Mouse (Mus musculus): ENCODE measurements around the gene Zfp276. TPM values are rescaled to one million over a fixed set of nuclear protein-coding genes. Genes with fewer than 3 reads are reported as not detected.
"Not testable (repeated sequence)": the region's sequence is repeated elsewhere in the genome, so short reads cannot be mapped to it uniquely, and the experiment has no call there.

Gene Zfp276
- total RNA-seq (2022), result 10 to 100 TPM in 1 of 4 experiments, 1 to 10 TPM in 3; 8.2 to 10.8 (median 9.2) TPM

DNA sequence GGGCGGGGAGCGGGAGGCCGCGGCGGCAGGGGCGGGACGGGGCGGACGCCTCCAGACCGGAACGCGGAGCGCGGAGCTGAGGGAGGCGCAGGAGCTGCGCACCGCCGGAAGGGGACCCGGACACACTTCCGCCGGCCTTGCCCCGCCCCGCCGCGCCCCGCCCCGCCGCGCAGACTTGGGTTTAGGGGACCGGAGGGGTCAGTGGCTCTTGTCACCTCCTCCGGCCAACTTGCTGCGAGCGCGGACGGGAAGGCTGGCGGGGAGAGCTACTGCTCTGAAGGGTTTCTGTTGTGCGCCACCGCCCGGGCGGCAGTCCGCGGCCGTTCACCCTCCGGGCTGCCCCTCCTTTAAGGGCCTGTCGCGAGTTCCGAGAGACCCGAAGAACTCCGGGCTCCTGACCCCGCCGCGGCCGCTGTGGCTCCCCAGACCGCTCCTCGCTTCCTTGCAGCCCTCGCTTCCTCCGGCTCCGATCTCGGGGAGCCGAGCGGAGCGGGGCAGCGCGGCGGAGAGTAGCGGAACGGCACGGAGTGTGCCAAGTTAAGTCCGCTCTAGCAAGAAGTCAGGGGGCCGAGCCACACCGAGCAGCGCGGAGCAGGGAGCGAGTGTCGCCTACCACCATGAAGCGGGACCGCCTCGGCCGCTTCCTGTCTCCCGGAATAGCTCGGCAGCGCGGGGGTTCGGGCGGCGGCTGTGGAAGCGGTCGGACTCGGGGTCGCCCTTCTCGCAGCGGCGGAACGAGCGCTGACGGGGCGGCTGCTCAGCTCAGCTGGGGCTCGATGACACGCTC, at the start of gene Zfp276, which contains the start of gene Vps9d1:
Gene Zfp276, plus strand, starts transcription at position 97 of the 787 bp plus-strand sequence.
Gene Vps9d1, minus strand, starts transcription at position 250 of the 787 bp plus-strand sequence.
- peak; percentile 73 for DNase-seq (ENCODE audit: low spot score)

DNA sequence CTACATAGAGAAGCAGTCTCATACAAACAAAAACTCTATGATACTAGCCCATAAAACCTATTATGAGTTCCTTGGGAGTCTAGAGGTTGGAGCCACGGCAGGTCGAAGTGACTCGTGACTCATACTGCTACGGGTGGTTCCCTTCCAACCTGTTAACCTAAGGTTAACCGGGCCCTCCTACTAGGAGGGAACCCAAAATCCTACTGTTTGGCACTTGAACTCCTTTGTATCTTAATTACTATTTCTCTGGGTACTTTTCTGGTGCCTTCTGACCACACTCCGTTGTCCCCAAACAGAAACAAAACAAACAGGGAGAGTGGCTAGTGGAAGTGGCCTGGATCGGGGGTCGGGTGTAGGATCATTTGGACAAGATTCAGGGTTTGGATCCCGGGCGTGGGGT, 42.1 kb upstream of the Zfp276 start:
- no peak for DNase-seq (ENCODE audit: low spot score)

DNA sequence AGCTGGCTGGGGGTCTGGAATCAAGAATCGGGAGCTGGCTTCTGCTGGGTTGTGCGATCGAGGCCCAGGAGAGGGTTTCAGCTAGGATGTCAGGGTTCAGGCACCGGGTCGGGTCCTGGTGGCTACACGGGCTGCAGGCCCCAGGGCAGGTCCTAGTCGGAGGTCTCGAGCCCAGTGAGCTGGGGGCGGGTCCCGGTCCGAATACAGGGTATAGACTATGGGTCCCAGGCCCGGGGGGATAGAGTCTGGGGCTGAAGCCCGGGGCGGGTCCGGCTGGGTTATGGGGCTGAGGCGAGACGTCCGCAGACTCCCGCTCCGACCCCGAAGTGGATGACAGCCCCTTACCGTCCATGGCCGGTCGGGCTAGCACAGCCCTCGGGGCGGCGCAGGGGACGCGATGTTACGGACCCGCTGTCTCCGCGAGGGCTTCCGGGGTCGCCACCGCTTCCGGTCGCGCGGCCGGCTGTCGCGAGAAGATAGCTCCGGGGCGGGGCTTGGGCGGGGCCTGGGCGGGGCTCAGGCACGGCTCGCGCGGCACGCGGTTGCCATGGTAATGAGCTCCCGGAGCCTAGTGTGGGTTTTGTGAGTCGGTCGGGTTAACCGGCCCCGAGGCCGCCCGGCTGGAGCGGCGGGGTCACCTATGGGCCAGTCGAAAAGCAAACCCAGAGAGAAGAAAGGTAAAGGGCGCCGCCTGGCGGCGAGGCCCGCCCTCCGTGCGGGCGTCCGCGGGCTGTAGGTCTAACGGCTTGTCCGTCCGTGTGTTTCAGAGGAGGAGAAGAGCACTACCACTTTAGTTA, 41.5 kb upstream of the Zfp276 start, which contains the start of the genes Chmp1a and Spata33:
Gene Chmp1a, minus strand, starts transcription at position 443 of the 797 bp plus-strand sequence.
Gene Spata33, plus strand, starts transcription at position 512 of the 797 bp plus-strand sequence.
- DNase-seq (ENCODE audit: low spot score), result peak; percentile 79

DNA sequence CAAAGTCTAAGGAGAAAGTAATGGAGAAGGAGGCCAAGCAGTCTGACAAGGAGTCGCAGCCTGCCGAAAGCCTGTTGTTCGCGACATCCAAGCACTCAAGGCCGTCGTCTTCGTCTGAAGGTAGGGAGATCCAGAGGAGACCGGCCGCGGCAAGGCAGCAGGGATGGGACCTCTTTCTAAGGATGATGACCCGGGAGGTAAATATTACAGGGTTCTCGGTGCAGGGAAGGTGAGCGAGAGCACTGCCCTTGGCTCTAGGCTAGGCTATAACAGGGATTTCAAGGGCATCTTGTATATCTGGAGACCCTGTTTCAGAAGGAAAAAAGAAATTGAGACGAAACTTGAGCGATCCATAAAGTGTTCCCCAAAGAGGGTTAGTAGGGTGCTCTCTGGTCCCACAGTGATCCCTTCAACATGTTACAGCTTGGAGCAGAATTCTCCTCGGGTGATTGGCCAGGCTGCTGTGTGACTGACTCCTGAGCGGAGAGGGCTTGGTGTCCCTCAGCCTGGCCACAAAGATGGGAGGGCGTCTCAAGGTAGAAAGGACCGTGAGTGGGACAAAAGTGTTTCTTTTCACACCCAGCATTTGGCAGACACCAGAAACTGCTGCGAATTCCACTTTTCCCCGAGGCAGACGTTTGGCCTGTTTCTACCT, 40.8 kb upstream of the Zfp276 start:
- peak; percentile 22 for DNase-seq (ENCODE audit: low spot score)

DNA sequence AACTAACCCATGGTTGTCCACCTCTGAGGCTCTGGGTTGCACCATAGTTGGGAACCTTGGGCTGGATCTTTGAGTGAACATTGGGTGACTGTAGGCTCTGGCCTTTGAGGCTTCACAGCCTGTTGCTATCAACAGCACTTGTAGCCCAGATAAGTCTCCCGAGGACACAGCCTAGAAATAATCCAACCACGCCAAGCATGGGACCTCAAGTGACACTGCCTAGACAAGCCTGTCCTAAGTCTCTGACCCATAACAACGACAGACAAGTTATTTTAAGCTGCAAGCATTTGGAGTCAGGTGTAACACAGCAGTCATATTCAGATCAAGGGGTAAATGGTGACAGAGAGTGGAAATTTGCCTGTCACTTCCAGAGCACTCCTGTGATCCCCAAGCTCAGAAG, 38.6 kb upstream of the Zfp276 start:
- DNase-seq (ENCODE audit: low spot score), result peak; percentile 56

DNA sequence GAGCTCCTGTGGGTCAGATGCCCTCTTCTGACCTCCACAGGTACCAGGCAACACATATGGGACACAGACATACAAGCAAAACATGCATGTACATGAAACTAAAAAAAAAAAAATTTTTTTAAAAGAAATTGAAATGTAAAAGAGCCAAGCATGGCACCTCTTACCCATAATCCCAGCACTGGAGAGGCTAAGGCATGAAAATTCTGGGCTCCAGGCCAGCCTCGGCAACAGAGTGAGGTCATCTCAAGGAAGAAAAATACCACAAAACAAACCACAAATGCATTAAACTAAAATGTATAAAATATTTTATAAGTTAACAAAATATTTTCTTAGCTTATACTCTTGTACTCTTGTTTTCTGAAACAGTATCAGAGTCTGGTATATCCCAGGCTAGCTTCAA, 33.1 kb upstream of the Zfp276 start:
- no peak for DNase-seq (ENCODE audit: low spot score)

DNA sequence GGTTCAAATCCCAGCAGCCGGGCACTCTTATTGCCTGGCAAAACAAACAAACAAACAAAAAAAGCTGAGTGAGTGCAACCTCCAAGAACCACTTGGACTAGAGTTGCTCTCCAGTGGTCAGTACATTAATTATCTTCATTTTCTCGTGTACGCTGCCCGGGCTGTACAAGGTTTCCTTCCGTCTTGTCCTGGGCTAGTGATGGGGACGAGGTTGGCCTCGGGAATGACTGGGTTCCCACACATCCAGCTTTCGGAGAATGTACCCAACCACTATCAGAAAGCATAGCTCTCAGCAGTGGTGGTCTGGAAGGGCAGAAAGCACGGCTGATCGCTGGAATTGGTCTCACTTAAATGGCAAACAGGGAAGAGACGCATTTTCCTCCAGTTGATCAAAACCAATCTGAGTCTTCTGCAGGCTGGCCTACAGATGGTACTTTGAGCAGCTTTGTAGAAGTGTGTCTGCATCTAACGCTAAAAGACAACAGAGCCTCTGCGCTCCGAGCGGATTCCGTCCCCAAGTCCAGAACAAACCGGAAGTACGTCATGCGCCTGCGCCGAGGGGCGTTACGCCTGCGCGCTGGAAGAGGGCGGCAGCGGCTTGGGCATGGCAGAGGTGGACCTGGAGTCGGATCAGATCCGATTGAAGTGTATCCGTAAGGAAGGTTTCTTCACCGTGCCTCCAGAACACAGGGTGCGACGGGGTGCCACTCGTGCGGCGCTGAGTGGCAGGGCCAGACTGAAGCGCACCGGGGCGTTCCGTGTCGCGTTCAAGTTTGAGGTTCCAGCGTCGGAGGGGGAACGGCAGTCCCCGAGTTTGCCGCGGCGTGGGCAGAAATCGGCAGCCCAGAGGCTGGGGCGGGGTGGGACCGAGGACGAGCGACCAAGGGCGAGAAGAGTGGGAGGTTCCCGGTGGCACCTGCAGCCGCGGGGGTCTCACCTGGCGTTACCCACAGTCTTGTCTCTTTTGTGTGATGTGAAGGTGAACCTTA, 29.4 kb upstream of the Zfp276 start, which contains the start of gene Cdk10:
Gene Cdk10, plus strand, starts transcription at position 565 of the 989 bp plus-strand sequence.
- peak; percentile 96 for DNase-seq (ENCODE audit: low spot score)

DNA sequence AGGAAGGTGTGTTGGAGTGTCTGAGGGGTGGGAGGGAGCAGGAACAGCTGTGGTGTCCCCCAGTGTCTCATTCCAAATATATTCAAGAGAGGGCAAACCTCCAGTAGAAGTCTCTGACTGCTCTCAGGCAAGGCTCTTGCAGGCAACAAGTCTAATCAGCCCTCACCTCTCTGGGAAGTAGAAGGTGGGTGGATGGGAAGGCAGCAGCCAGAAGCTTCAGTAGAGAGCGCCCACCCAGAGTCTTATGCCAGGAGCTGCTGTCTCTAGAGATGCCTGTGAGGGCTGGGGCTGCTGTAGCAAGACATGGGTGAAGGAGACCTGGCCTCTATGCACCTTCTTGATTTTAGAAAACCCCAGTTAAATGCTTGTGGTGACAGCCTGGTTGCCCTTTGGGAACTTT, 25.6 kb upstream of the Zfp276 start:
- DNase-seq (ENCODE audit: low spot score), result no peak

DNA sequence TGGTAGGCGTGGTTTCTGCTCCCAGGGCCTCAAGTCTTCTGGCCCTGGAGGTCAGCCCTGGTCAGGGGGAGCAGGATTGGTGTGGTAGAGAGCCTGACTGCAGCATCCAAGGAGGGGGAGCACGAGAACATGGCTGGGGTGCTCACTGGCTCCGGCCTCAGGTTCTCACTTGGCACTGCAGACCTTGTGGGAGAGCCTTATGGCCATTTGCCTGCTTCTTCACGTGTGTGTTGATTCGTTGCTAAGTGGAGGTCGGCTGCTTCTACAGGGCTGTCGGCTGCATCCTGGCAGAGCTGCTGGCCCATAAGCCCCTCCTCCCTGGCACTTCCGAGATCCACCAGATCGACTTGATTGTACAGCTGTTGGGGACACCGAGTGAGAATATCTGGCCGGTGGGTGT, 23.7 kb upstream of the Zfp276 start:
- DNase-seq (ENCODE audit: low spot score), result not testable (repeated sequence)

DNA sequence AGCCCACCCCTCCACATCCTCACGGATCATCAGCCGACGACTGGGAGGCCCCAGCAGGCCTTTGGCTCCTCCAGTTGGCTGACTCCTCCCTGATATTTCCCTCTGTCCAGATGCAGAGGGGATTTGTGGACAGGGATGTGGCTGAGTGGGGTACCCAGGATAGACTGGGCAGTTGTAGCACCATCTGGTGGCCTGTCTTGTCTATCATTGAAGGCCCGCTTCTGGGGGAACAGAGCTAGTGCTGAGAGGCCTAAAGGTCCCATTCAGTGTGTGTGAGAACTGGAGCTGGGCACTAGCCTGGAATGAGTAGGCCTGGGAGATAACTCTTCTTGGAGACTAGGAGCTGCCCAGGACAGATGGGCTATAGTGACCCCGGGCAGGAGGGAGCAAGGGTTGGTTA, 22.3 kb upstream of the Zfp276 start:
- no peak for DNase-seq (ENCODE audit: low spot score)

DNA sequence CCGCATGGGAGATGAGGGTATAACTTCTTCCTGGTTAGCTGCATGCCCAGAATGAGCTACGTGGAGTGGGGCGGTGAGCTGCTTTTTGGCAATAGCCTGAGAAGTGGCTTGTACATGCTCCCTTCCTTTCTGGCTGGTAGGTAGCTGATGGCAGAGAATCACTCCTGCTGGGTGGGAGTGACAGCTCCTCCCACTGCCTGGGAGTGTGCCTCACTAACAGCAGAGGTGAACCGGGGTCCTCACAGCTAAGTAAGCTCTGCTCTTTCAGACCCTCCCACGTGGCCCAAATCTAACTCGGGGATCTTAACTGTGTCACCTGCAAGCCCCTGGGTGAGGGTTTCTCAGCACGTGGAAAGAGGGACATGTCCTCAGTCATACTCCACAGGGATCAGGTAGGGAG, 21.4 kb upstream of the Zfp276 start:
- DNase-seq (ENCODE audit: low spot score), result no peak

DNA sequence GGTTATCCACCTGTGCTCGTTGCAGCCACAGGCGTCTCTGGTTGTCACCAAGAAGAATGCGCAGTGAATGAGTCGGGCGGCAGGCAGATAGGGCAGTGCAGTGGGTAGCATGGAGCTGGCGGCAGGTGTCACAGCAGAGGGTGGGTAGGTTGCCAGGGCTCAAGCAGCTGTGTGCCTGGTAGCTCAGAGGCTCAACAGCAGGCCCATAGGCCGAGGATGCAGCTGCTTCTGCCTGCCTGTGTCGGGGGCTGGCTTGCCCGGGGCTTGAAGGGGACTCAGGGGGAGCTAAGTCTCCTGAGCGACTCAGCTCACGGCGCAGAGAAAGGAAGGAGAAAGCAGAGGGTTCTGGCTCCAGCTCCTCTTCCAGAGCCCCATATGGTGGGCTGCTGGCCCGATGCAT, 20.7 kb upstream of the Zfp276 start:
- DNase-seq (ENCODE audit: low spot score), result no peak

DNA sequence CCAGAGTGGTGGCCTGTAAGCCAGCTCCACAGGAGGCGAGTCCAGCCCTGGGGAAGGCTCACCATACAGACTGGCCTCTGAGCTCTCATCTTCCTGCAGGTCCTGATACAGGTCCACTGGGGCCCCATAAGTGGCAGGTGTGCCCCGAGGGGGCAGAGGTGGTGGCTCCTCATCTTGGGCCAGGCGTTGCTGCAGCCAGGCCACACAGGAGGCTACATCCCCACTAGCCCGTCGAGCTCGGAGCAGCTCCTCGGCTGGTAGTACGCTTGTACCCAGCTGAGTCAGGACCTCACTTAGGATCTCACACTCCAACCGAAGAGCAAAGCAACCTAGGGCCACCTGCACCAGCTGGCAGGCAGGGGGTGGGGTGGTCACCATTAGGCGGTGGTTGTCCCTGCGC, 20.2 kb upstream of the Zfp276 start:
- no peak for DNase-seq (ENCODE audit: low spot score)

DNA sequence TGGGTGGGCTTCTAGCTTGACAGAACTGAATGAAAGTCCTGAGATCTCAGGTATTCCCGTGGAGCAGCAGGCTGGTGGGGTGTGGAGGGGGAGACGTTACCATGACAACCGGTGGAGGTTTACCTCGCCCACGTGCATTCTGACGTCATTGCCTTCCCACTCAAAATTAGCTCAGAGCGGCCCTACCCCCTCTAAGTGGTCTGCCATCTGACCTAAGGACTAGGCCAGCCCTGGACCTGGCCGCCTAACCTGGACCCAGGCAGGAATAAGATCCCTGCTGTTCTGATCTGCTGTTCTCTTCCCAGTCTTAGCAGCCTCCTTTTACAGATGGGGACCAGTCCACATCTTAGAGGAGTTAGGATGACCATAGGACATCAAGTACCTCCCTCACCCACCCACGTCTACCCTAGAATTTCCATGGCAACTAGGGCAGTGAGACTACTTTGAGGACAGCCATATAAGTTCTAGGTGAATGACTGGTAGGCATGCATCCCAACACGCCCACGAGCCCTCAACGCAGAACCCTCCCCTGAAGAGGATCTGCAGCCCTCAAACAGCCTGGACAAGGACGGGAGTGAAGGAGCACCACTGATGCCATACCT, 19.0 kb upstream of the Zfp276 start:
- no peak for DNase-seq (ENCODE audit: low spot score)

DNA sequence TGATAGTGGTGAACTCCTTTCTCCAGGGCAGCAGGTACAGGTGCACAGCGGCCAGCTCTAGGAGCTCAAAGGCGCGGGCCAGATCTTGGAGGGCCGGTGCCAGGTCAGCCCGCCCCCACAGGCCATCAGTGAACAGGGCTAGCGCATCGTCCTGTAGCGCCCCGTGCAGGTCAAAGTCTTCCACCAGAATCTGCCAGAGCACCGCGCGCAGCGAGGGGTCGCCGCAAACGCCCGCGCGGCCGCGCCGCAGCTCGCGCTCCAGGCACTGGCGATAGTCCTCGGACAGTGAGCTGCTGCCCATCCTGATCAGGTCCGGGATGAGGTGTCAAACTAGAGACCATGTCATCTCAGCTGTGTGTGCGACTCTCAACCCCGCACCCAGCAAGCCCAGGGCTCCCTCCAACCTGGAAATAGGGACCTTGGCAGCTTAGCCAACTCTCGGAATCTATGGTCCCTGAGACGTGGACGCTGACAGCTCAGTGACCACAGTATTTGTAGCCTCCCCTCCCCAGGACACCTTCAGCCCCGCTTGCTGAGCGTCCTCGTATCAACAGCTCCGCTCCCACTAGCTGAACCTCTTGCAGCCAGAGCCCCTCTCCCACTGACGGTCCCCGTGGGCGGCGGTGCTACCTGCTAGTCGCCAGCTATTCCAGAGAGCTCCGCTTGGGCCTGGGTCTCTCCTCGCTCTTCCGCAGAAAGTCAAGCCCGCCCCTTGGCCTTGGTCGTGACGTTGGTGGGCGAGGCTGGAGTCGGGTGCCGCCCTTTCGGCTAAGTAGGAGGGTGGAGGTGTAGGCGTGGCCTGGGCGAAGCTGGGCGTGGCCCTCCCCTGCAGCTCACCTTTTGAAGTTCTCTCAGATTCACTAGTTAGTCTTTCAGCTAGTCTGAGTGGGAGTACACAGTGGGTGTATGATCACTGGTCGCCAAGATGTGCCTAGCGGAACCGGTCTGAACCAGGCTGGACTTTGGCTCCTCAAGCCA, 18.2 kb upstream of the Zfp276 start, which contains the start of gene Spata2l:
Gene Spata2l, minus strand, starts transcription at position 714 of the 978 bp plus-strand sequence.
- peak; percentile 81 for DNase-seq (ENCODE audit: low spot score)

DNA sequence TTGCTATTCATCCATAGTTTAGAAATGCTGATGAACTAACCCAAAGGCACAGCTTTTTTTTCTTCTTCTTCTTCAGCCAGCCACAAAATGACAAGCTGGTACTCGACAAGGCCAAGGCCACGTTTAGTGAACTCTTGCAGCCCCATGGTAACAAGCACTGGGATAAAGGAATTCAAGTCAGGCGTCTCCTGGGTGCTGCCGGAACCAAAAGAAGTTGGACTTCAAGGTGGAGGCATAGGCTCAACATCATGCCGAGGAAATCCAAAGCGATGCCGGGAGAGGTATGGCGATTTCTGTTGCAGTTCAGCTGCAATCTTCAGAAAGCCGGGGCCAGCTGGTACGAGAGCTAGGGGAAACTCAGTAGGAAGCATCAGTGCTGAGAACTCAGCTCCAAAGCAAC, 14.6 kb upstream of the Zfp276 start:
- DNase-seq (ENCODE audit: low spot score), result no peak

DNA sequence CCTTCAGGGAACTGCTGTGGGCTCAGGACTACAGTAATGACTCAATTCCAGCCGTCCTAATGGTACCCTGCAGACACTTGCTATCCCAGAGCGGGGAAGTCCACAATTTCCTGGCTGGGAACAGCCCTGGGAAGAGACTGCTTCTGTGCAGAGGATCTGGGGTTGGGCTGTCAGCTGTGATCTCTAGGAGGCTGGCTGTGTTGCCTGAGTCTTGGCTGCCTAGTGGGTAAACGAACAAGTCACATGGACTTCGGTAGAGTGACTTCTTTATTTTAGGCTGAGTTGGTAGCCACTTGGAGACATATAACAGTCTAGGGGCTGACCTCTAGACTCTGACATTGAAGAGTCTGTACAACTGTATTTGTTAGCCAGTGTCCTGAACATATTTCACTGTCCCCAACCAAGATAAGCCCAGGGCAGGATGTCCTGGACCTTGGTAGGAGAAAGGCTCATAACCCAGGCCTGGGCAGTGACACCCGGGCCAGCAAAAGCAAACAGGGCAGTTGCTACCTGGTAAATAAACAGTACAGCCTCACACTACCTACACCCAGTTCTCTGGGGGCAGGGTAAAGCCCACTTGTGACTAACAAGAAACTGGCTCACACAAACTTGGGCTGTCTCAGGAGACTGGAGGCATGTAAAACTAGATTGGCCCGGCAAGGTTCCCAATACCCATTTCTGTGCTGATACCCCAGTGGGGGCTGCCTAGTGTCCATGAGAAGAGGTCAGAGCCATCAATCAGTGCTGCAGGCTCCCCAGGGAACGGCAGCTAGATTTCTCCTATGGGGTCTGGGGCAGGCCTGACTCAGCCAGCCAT, 11.7 kb upstream of the Zfp276 start:
- peak; percentile 35 for DNase-seq (ENCODE audit: low spot score)

DNA sequence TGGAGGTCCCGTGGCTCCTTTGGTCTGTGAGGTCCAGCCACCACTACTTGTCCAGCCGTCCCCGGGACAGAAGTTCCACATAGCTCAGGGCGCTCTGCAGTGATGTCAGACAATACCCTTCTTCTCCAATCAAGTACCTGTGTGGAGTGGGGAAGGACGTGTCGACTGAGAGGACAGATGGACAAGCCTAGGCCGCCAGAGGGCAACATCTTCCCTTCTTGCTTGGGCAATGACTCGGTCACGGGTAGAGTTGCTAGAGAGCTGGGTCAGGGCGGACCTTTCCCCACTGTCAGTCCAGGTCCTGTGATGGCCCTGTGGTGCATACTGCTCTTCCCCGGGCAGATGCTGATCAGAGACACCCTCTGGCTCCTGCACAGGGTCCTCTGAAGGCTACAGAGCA, 10.9 kb upstream of the Zfp276 start:
- DNase-seq (ENCODE audit: low spot score), result no peak

Data from heart, adult 8-10 months (tissue).